Mouse (Mus musculus): ENCODE data around the gene Rab4a.

Rab4a gene

GRCm38 (mm10) chr8:123805718-123806373 lies at the start of gene Rab4a:
Gene Rab4a (plus strand): TSS chr8:123805985.
- DNase-seq: peak; percentile 68

GRCm38 (mm10) chr8:123756901-123757300 lies 48.9 kb upstream of the Rab4a start:
- DNase-seq: no peak

DNA sequence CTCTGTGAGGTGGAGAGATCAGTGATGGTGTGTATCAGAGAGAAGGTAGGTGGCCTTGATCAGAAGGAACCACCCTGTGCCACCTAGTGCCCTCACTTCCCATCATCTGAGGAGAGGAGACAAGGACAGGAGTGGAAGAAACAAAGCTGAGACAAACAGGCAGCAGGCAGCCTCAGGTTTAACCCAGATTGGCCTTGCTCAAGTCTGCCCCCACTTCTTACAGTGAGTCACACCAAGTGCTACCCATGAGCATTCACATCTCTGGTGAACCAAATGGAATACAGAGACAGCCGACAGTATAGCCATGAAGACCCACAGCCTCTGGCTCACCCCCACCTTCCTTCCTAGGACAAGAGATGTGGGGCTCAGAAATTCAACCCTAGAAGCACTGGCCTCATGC lies 46.9 kb upstream of the Rab4a start:
- DNase-seq: no peak

DNA sequence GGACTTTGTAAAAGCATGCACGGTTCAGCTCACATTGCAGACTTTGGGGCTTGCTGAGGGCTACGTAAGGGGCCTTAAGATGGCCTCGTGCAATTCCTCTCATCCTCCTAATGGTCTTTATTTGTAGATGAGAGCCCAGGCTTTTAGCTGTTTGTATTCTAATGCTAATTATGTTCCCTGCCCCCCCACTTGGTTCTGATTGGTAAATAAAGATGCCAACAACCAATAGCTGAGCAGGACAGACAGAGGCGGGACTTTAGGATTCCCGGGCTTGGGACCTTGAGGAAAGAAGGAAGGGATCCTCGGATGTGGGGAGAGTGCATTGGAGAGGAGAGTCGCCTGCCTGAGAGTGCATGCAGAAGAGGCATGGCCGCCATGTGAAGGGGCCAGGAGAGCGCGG lies 45.9 kb upstream of the Rab4a start:
- DNase-seq: no peak

- DNase-seq: no peak
Measured at GRCm38 (mm10) chr8:123760579-123760978, 45.2 kb upstream of the Rab4a start.

GRCm38 (mm10) chr8:123761266-123761882 lies 44.4 kb upstream of the Rab4a start:
- no peak for DNase-seq

DNA sequence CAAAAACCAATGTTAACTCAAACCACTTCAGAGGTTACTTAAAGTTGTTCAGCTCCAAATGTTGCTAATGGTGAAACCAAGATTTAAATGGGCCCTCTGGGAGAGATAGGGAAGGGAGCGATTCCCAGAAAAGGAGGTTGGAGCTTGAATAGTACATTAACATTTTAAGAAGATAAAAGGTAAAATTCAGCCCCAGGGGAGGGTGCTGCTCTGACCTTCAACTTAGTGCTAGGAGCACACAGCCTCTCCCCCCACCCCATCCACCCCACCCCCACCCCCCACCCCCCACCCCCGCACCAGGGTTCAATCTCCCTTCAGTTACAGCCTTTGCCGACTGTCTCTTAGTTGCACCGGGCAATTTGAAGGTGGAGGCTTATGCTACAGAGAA lies 43.9 kb upstream of the Rab4a start:
- no peak for DNase-seq

- no peak for DNase-seq
Measured at GRCm38 (mm10) chr8:123763355-123763754, 42.4 kb upstream of the Rab4a start.

DNA sequence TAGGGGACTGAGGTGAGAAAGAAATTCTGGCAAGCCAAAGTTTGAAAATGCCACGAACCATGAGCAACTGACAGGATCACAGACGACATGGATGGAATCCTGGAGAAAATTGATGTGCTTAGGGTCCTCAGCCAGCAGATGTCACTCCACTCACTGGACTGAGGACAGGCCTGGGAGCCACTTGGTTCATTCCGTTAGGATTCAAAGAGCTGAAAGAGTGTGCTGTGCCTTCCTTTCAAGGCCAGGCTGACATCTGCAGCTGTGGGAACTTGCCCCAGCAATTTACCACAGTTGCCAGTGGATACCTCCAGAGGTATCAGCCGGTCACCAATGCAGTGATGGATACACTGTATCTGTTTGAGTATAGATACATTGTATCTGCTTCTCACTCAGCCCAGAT lies 41.1 kb upstream of the Rab4a start:
- no peak for DNase-seq

DNA sequence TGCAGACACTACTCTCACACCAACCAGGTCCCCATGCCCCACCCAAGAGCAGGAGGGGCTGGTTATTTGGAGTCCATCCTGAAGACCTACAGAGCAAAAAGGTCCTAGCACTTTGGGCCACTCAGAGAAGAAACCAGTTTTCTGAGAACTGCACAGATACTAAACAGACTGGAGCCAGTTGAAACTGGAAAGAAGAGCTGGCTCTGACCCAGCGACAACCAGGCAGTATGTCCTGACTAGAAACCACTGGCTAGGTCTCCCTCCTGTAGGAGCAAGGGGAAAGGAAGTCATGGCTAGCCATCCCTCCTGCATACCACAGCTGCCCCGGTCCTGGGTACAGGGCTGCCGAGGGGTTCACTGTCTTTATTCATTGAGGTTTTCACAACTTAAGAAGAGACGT lies 39.3 kb upstream of the Rab4a start:
- DNase-seq: no peak

- DNase-seq: no peak
Measured at GRCm38 (mm10) chr8:123767874-123768273, 37.9 kb upstream of the Rab4a start.

DNA sequence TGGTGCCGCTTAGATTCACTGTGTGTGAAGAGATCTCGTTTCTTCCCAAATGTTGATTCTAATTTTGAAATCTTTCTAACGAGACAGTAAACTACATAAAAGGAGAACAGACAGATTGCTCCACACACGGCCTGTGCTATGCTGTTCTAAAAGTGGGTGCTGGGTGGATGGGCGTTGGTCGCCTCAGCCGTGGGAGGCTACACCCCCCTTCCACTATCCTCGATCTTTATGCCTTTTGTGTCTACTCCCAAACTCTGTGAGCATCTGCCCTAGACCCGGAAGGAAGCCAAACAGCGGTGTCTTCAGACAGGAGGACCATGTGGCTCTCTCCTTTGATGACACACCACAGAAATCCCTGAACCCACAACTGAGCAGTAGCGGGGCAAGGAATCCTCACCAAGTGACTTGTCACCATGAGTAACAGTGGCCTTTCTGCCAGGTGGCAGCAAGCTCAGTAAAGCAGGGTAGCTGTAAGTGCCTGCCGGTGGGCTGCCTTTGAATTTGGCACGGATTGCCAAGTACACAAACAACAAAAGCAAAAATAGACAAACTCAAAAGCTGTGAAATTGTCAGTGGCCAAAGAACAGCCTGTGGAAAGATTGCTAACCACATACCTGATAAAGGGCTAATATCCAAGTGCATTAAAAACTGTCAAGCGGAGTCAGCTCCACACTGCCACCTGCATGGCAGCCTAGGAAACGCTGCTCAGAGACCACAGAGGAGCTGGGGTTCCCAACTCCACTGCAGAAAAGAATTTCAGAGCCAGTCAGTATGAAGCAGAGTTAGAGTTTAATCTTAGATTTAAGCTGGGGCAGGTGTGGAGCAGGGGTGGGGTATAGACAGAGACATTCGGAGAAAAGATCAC lies 37.1 kb upstream of the Rab4a start:
- no peak for DNase-seq

GRCm38 (mm10) chr8:123773468-123773867 lies 32.3 kb upstream of the Rab4a start:
- no peak for DNase-seq

- no peak for DNase-seq
Measured at GRCm38 (mm10) chr8:123774491-123774890, 31.3 kb upstream of the Rab4a start.

DNA sequence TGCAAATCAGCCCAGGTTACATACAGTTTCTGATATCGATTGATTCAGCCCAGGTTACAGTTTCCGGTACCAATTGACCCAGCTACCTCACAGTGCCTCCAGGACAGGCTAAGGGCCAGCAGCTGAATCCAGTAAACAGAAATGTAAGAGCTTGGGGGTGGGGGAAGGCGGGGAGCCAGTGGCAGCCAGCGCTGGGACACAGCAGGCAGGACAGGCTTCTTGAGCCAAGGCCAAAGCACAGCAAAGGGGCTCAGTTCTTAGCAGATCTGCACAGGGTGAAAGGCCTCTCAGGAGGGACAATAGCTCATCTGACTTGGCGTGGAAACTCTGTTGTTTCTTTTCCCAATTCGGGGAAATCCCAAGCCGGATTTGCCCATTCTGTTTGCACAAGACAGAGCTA lies 28.5 kb upstream of the Rab4a start:
- no peak for DNase-seq

DNA sequence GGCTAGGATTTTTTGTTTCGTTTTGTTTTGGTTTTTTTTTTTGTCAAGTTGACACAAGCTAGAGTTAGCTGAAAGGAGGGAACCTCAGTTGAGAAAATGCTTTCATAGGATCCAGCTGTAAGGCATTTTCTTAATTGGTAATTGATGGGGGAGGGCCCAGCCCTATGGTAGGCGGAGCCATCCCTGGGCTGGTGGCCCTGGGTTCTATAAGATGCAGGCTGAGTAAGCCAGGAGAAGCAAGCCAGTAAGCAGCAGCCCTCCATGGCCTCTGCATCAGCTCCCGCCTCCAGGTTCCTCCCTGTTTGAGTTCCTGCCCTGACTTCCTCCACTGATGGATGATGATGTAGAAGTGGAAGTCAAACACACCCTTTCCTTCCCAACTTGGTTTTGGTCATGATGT lies 25.3 kb upstream of the Rab4a start:
- no peak for DNase-seq

- DNase-seq: no peak
Measured at GRCm38 (mm10) chr8:123781256-123781655, 24.5 kb upstream of the Rab4a start.

GRCm38 (mm10) chr8:123783525-123784249 lies 22.1 kb upstream of the Rab4a start:
- peak; percentile 26 for DNase-seq

- DNase-seq: no peak
Measured at GRCm38 (mm10) chr8:123786166-123786565, 19.6 kb upstream of the Rab4a start.

GRCm38 (mm10) chr8:123786644-123787043 lies 19.1 kb upstream of the Rab4a start:
- no peak for DNase-seq

DNA sequence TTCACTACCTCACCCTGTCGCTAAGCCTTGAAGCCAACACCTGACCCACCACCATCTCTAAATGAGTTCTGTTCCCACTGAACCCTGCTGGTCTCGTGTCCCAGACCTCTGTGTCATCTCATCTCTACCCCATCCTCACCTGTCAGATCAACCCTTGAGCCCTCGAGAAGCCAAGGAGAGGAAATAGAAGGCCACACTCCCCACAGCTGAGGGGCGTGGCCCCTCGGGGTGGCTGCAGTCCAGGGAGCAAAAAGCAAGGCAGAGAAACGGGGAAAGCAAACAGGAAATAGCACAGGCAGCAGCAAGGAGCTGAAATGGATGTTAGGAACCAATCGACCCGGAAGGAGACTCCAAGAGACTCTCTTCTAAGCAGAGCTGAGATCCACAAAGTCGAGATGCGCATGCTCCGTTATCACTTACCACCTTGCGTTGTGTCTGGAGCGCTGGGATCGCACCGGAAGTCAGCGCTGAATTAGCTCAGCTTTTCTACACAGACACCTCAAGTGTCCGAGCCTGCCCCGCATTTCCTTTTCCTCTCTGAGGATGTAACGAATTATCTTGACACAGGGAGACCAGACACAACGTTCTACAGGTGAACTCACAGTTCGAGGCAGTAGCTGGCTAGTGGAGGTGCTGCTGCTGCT lies 18.4 kb upstream of the Rab4a start:
- DNase-seq: peak; percentile 25

DNA sequence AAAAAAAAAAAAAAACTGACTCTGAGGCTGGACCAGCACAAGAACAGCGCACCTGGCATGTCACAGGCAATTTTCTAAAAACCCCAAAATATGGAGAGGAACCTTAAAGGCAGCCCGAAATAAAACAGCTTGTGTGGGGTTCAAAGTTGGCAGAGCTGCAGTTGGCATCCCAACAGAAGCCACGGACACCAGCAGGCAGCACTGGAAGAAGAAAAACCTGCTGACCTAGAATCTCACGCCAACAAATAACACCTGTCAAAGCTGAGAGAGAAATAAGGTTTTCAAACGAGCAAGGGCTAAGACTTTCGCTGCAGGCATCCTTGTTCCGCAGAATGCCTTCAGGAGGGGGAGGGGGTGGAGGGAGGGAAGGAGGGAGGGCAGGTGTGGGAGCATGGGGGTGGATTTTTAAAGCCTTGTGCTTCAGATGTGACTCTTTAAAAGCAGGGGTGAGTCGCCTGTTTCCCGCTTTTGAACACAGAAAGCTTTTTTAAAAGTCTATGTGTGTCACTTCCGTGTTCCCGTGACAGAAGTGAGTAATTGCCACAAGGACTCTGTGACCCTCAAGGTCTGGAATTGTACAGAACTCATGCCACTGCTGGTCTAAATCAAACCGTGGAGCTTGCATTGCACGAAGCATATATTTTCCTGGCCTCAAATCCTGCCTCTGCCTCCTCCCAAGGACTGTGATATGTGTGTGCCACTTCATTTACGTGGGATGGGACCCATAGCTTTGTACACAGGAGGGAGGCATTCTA lies 17.2 kb upstream of the Rab4a start:
- no peak for DNase-seq

All from thymus, postnatal 25 days (tissue).